Mouse (Mus musculus) adrenal gland, postnatal 10 days (tissue): ENCODE data around the gene Gapt. TPM values are rescaled to one million over a fixed set of nuclear protein-coding genes. Genes with fewer than 3 reads are reported as not detected.
"Not testable (repeated sequence)": the region's sequence is repeated elsewhere in the genome, so short reads cannot be mapped to it uniquely, and the experiment has no call there.

Experiments used
- DNase-seq: peaks from one replicate; pipeline ENCODE4 v3.0.0; 2021; ENCODE audit warnings: mixed read lengths
- long read RNA-seq, 2 experiments: library from polyadenylated mRNA; stranded (forward); transcript quantifications; one replicate each; pipeline ENCODE4 v2.0.0; 2021
- total RNA-seq, 2 experiments: library from RNA; stranded (reverse); gene quantifications; 2 replicates each; pipeline ENCODE4 v1.2.3; 2021

The Gapt gene
- total RNA-seq = under 1 TPM; 0.42 TPM
- long read RNA-seq, experiment 1 = 0 reads
- long read RNA-seq, experiment 2 = 0 reads

DNA sequence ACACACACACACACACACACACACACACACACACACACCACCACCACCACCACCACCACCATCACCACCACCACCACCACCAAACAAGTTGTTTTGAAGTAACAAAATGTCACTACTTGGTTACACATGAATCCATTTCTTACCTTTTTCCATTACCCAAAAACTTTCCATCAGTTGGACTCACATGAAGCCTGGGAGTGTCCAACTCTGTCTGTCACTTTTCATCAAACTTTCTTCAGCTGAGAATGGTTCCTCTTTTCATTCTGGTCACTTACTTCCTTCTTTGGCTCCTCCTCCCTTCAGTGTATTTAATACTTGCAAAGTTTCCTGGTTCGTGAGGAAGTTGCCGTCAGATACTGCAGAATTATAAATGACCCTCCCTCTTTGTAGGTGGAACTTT is at the start of gene Gapt:
TSS of gene Gapt (minus strand) at position 259 of the 400 bp plus-strand sequence.
- no peak for DNase-seq

DNA sequence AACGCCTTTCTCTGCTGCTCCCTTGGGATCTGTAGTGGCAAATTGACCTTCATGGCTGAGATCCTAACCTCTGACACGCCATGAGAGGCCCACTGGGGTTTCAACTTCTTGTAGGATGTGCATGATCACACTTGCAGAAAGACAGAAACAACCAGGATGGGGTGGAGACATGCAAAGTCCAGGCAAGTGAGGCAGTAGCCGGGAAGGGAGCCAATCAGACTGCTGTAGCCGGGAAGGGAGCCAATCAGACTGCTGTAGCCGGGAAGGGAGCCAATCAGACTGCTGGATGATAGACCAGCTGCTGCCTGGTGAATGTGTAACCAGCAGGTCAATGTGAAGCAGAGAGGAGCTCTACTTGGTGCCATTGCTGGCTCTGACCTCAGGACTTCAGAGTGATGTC is 49.2 kb upstream of the Gapt start:
- peak; percentile 22 for DNase-seq

DNA sequence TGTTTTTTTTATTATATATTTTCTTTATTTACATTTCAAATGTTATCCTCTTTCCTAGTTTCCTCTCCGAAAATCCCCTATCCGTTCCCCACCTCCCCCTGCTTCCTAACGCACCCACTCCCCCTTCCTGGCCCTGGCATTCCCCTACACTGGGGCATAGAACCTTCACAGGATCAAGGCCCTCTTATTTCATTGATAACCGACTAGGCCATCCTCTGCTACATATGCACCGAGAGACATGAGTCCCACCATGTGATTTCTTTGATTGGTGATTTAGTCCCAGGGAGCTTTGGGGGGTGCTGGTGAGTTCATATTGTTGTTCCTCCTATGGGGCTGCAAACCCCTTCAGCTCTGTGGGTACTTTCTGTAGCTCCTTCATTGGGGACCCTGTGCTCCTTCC is 47.7 kb upstream of the Gapt start:
- not testable (repeated sequence) for DNase-seq

DNA sequence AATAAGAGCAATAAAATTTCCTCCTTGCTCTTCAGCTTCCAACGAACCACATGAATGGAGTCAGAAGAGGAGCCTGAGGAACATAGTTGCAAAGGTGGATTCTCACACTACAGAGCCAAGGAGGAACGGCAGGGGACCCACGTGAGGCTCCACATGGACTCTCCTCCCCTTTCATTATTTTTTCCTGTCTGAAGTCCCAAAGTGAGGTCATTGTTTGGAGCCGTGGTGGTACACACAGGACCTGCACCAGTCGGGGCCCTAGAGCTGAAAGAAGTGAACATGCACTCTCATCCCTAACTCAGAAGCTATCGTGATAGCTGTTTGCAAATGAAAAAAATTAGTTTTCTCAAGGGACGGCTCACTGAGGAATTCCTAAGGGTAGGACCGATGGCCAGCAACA is 47.1 kb upstream of the Gapt start:
- DNase-seq = no peak

DNA sequence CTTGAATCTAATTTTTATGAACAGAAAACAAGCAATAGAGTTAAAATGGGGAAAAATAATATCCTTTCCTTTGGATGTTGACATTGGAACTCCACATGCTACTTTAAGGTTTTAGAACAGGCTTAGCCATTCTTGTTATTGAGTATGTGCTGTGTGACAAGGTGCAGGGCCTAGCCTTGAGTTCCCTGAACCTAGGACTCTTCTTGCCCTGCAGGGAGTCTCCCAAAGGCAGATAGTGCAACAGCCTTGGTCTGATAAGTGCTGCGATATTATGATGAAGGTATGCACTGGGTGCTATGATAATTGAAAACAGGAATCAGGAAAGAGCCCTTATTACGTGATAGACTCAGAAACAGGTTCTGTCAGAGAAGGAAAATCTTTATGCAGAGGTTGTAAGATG is 44.9 kb upstream of the Gapt start:
- DNase-seq = no peak

DNA sequence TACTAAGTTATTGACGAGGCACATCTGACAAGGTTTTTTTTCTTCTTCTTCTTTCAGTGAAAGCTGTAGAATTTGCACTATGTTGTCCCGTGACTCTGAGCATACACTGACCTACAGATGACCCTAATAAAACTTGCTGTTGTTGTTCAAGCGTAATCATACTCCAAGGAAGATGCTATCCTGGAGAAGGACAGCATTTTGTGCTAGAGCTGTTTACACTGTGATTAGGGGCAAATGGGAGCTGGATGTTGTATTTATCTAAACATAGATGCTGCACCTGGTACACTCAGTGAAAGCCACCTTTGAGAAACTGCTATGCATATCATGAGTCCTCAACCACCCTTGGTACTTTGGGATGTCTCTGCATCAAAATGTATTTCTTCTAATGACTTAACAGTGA is 44.4 kb upstream of the Gapt start:
- DNase-seq = no peak

DNA sequence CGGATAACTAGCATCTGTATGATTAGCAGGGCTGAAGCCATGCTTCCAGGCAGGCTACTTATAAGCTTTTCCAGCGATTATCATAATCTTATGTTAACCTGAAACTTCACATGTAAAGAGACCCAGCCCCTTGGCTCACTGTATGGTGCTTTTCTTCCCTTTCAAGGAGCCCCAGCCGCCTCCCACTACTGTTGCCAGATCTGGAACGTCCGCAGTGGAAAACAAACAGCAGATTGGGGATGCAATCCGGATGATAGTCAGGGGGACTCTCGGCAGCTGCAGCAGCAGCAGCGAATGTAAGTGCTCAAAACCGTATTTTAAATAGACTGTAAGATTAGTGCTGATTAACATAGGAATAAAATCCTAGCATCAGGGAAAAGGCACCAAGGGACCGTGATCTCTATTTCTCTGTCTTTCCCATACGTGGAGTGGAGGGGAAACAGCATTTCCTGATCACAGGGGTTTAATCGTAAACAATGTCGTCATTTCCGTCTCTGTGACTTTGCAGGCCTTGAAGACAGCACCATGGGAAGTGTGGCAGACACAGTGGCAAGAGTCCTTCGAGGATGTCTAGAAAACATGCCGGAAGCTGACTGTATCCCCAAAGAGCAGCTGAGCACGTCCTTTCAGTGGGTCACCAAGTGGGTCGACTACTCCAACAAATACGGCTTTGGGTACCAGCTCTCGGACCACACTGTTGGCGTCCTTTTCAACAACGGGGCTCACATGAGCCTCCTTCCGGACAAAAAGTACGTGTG is 41.7 kb upstream of the Gapt start:
- DNase-seq = no peak

DNA sequence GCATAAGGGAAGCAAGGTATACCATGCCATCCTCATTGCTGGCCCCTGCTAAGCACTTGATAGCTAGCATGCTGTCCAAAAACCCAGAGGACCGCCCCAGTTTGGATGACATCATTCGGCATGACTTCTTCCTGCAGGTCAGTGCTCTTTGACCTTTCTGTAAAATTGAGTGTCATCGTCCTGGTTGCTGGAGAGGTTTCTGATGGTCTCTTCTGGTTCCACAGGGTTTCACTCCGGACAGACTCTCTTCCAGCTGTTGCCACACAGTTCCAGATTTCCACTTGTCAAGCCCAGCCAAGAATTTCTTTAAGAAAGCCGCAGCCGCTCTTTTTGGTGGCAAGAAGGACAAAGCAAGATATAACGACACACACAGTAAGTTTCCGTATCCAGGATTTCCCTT is 40.8 kb upstream of the Gapt start:
- DNase-seq = no peak

DNA sequence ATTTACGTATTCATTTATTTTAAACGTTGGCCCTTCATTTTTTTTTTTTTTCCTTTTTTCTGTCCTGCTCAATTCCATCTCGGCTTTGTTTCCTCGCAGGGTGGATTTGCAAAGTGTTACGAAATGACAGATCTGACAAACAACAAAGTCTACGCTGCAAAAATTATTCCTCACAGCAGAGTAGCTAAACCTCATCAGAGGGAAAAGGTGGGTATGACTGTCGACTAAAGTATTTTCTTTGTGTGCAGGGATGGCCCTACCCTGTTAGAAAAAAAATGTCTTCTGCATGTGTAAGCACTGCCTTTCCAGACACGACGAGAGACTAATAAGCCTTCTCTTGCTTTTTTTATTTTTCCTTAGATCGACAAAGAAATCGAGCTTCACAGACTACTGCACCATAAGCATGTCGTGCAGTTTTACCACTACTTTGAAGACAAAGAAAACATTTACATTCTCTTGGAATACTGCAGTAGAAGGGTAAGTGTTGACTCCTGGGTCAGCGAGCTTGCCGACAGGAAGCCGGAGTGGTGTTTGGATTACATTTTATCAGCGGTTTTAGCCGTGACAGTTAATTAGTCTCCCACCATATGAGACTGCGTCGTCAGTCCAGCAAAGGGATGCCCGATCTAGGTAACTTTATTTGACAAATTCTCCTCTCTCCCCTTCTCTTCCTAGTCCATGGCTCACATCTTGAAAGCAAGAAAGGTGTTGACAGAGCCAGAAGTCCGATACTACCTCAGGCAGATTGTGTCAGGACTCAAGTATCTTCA is 39.1 kb upstream of the Gapt start:
- DNase-seq = no peak

DNA sequence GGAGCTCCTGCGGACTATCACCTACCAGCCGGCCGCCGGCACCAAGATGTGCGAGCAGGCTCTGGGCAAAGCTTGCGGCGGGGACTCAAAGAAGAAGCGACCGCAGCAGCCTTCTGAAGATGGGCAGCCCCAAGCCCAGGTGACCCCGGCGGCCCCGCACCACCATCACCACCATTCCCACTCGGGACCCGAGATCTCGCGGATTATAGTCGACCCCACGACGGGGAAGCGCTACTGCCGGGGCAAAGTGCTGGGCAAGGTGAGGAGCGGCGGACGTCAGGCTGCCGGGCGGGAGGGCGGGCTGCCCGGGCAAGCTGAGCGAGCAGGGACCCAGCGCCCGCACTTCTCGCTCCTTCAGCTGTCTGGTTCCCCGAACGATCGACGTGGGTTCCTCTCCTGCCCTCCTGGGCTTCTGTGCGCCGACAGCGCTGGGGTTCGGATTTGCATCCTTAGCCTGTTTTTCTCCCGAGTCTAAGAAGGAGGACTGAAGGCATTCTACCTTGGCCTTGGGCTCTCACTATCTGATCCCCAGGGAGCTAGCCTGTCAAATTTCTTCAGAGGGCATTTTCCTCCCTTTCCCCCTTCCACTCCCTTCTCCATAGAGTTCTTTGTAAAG is 38.3 kb upstream of the Gapt start:
- DNase-seq = peak; percentile 51

DNA sequence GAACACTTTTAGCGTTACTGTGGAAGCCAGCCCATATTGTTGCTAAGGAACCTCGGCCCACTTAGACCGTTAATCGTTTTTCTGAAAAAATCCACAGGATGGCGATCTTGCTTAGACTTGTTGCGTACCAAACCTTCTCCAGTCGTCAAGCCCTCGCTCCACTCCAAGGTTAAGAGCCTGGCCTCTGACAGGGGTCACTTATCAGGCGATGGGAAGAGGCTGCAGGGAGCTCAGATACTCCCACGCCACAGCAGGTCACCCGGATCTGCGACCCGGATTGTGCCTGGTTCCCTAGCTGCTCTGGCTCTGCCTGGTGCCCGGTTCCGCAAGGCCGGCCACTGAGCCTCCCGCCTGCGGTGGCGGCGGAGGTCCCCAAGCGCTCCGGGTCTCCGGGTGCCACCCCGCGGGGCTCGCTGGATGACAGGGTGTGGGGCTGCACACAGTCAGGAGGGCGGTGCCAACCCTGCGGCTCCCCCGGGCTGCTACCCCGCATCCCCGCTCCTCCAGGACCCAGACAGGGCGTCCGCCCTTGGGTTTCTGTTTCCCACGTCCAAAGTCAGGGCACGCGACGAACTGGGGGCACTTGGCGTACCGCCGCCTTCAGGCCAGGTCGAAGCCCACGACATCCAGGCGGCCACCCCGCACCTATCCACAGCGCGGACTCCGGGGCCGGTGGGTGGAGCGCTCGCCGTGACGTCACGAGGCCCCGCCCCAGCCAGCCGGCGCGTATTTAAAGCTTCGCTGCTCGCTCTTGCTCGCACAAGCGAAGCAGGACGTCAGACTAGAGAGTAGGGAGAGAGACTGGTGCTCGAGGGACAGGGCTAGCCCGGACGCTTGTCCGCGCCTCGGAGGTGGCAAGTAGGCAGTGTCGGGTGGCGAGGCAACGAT is 37.5 kb upstream of the Gapt start, which contains the start of gene Plk2:
TSS of gene Plk2 (plus strand) at position 756 of the 888 bp plus-strand sequence.
- peak; percentile 98 for DNase-seq

DNA sequence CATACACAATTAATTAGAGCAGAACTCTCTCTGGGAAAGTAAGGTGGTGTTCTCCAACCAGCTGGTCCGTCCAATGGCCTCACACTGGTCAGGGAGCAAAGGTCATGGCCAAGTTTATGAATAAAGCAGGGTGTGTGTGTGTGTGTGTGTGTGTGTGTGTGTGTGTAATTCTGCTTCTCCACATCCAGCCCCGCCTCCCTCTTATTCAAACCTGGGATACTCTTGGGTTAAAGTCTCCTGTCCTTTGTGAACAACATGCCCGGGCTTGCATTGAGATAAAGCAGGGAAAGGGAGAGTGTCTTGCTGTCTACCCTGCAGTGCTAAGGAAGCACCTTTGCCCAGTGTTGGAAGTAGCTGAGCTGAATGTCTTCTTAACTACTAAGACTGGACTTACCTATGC is 35.6 kb upstream of the Gapt start:
- DNase-seq = no peak

DNA sequence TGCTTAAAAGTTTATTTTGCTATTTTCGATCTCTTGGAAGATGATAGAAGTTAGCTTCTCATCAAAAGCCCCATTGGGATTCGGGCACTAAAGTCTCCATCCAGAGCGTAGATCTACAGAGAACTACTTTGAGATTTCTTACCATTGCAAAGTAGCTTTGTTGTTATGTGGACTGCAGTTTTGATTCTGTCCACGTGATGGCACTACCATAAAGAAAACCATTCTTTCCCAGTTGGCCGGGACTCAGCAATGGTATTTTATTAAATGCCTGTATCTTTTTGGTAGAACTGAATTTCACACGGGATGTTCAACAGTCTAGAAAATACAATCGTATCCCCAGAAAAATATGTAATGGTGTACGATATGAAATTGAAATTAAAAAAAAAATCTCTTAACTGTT is 35.2 kb upstream of the Gapt start:
- DNase-seq = peak; percentile 79

DNA sequence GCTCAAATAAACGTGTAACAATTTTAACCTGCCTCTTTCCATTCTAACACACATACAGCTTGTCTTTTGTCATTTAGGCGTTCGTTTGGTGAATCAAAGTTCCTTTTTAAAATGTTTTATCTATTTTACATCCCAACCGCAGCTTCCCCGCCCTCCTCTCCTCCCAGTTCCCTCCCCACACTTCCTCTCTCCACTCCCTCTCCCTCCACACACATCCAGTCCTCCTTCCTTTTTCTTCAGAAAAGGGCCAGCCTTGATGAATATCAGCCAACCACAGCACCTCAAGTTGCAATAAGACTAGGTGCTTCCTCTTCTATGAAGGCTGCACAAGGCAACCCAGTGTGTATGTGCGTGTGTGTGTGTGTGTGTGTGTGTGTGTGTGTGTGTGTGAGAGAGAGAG is 27.5 kb upstream of the Gapt start:
- DNase-seq = no peak

DNA sequence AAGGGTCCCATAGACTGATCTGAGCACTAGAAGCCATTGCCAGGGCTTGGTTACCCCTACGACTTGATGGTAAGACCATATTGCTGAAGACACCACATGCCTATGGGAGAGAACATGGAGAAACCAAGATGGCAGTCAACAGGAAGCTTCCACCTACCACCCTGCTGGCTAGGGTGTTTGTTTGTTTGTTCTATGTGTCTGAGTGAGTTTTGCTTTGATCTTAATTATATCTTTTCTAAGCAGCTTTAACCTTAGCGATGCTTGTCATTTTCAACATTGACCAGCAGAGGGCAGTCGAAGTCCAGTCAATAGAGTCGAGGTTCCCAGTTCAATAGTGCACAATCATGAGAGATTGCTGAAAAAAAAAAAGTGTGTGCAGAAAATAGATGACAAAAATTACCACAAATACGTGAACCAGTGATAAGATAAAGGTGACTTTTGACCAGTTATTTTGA is 25.5 kb upstream of the Gapt start:
- DNase-seq = peak; percentile 48

DNA sequence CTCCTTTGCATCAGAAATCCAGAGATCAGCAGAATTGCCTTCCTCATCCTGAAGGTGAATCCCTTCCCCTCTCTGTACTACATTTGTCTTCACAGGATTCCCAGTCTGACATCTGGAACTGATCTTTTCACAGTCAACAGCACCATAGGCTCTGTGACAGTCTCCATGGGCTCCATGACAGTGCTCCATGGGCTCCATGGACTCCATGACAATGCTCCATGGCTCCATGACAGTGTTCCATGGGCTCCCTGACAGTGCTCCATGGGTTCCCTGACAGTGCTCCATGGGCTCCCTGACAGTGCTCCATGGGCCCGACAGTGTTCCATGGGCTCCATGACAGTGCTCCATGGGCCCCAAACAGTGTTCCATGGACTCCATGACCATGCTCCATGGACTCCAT is 12.7 kb upstream of the Gapt start:
- DNase-seq = no peak

DNA sequence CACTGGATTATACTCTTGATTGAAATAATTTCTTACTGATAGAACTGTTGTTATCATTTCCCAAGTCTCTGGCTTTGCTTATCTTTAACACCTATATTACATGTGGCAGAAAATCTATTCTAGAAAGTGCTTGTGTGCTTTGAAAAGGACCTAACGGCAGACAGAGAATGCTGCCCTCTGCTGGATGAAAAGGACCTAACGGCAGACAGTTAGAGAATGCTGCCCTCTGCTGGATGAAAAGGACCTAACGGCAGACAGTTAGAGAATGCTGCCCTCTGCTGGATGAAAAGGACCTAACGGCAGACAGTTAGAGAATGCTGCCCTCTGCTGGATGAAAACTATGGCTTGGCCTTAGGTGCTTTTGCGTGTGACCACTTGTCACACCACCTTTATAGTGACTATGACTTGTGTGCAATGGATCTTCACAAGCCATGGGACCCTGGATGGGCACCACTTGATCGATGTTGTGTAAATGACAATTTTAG is 11.6 kb upstream of the Gapt start:
- peak; percentile 40 for DNase-seq

DNA sequence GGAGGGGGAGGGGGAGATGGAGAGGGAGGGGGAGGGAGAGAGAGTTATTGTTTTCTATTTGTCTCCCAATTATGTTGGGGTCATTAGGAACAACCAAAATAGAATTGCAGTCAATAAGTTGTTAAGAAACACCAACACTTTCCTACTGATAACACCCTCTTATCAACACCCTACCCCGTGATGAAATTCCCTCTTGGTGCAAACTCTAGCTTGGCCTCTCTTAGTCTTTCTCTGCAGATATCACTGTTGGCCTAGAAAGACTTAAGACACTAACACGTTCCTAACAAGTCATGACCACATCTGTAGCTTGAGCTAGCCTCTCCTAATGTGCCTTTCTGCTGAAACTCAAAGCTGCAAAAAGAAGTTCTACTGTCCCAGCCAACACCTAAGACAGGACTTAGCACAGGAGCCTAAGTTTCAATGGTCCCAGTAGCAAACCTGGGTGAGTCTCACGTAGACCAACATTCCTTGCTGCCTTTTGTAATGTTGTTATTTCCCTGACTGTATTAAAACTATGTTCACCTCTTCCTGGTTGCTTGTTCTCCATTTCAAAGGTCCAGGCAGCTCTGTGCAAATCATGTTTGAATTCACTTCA is 11.1 kb upstream of the Gapt start:
- DNase-seq = no peak

DNA sequence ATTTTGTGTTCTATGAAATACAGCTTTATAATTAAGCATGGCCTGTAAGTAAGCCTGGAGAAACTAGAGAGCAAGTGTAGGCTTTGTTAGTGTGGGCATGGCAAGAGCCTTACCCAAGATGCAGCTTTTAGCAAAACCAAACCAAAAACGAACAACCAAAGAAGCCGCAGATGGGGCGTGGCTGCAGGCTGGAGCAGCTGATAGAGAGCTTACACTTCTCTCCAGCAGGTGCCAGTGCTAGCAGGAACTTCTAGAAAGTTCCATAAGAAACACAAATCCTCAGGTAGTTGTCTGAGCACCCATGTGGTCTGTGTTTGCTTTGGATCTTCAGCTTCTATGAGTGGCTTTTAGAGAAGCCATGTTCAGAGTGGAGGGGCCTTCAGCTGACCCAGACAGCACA is 9.5 kb upstream of the Gapt start:
- DNase-seq = no peak

DNA sequence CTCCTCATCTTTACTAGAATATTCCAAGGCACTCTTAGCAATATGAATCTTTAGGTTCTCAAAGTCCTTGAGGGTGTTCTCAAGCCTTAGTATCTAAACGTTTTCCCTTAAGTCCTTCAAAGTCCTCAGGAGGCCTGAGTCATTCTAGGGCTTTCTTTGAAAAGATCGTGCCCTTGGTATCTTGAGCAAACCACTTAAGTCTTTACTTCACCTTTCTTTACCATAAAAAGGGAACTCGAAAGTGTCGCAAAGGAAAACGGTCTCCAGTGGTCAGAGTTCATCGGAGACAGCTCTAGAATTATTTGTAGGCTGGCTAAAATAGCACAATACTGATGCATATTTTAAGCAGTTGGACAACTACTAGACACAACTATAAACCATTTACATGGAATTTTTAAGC is 6.7 kb upstream of the Gapt start:
- no peak for DNase-seq

DNA sequence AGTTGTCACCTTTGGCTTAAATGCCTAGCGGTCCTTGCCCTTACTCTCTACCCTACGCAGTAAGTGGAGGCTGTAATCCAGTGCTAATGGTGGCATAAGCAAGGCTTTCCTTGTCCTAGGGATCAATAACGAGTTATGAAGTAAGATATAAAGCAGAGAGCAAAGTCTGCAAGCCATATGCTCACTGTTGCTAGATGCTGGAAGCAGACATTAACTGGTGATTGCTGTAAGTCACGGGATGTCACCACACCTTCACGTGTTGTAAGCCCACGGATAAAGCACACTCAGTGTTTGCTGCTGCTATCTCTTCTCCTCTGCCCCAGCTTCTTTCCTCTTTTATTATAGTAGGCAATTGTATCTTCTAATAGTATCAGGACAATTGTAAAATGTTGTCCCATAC is 5.9 kb downstream of the Gapt start:
- DNase-seq = no peak

DNA sequence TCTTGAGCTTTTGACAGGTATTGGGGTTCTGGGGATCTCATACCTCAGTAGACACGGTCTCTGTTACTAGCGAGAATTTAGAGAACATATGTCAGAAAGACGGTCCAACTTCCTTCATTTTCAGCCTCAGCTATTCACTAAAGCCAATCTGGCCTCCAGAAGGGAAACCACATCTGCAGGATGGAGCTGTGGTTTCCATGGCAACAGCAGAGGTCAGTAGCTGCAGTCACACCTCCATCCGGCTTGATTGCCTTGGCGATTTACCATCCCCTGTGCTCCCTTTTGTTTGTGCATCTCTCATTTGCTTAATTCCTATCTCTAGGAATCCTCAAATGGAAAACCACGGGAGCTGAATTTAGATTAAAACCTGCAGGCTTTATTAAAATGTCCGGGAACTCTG is 10.3 kb downstream of the Gapt start:
- no peak for DNase-seq
